Mouse (Mus musculus): ENCODE data around the gene Zscan10.

The Zscan10 gene

DNA sequence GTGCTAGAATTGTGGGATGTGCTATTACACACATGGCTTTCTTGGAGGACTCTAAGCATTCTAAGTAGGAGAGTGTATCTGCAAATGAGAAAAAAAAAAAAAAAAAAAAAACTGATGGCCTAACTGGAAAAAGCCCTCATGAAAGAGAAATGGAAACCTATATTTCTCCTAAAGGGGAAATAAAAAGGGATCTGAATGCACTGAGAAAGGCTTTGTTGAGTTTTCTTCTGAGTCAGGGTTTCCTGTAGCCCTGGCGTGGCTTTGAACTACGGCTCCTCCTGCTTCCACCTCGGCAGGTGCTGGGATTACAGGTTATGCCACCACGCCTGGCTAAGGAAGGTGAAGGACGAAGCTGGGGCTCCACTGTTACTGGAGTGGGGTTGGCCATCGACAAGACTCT is 53.3 kb downstream of the Zscan10 start:
- no peak for DNase-seq

DNA sequence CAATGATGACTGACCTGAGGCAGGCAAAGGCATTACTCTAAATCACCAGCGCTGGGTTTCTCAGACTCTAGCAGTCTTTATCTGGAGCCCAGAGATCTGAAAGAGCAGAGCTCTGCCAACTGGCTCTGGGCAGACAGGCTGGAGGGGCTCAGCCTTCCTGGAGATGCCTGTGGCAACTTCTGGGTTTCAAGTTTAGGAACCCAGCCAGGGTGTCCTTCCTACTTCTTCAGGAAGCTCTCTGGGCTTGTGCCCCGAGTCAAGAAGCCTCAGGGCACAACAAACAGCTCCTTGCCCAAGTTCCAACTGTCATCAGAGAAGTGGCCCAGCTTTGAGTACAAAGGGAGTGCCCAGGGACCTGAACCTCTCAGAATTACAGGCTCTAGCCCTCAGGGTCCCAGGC is 53.8 kb downstream of the Zscan10 start:
- no peak for DNase-seq

DNA sequence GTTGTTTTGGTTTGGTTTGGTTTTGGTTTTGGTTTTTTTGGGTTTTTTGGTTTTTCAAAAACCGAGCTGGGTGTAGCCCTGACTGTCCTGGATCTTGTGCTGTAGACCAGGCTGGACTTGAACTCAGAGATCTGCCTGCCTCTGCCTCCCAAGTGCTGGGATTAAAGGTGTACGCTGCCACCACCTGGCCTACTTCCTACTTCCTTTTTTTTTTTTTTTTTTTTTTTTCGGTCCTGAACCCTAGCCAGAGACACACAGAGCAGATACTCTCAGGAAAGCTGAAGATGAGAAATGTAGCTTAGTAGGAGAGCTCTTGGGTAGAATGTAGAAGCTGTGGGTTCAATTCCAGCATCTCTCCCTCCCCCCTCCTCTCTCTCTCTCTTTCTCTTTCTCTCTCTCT is 57.8 kb downstream of the Zscan10 start:
- no peak for DNase-seq

DNA sequence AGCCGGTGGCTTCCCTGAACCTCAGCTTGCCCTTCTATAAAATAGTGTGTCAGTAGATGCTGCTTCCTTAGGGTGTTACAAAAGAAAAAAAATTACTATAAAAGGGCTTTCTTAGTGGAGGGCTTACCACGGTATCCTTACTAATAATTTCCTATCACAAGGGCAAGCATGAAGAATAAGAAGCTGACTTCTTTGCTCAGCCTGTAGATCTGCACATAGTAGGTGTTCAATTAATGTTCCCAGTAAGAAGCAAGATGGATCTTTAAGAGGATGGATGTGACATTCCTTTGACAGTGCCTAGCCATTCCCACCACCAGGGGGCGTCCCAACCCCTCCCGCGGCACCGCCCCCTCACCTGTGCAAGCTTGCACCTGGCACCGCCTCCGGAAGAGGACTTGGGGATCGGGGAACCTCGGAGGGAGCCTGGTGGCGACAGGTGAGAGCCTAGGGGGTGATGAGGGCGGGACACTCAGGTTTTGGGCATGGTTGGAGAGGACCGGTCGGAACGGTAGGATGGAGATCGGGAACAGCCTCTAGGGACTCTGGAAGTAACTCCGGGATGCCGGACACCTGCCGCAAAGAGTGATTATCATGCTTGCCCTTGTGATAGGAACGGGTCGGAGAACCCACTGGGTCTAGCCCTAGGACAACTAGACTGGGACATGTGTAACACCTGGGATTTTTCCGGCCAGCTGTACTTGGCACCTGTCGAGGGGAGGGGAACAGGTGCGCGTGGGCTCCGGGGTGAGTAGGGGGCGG is 59.6 kb downstream of the Zscan10 start, which contains the start of gene Bicdl2:
Gene Bicdl2, plus strand, starts transcription at position 390 of the 759 bp plus-strand sequence.
- DNase-seq = peak; percentile 72

Data from thymus, postnatal 4 days (tissue).